Mouse (Mus musculus): Measurements from ENCODE around the gene Gprin1.

DNA sequence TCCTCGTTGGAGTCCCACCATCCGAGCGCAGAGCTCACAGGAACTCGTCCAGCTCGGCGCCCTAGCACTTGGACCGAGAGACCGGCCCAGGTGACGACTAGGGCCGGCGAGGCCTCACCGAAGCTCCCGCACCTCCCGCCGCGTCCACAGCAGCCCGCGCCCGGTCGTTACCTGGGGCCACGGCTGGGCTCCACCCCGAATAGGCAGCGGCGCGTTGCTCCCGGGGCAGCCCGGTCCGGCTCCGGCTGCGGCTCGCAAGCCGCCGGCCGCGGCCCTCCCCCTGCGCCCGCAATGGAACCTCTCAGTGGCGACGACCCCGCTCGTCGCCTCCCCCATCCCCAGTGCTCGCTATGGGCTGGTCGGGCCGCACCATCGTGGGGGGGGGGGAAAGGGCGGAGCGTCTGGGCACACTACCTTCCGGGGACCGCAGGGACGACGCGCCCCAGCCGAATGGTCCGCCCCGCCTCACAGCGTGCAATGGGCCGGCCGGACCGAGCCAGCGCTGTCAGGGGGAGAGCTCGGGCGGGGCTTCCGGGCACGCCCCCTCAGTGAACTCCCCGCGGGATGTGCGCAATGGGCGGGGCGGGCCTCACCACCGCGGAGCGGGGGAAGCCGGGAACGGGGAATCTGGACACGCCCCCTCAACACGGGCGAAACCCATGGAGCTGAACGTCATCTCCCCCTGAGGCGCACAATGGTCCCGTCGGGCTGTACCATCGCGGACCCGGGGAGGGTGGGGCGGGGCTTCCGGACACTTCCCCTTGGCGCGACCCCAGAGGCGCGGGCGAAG, 55.9 kb downstream of the Gprin1 start, which contains the start of gene Rnf44:
- TF ChIP-seq MAX (IDR thresholded peaks at IDR 0.05; ENCODE audit: low read depth) (no peak), POLR2A (IDR thresholded peaks at IDR 0.05; ENCODE audit: insufficient read length, low read depth) (peak; percentile 66), CEBPB (IDR thresholded peaks at IDR 0.05; ENCODE audit: insufficient read depth, poor library complexity, severe bottlenecking) (no peak)

Data from myocyte (in vitro differentiated cells).